Mouse (Mus musculus): Measurements from ENCODE around the gene Ctnnd1. TPM values are rescaled to one million over a fixed set of nuclear protein-coding genes. Genes with fewer than 3 reads are reported as not detected.

The Ctnnd1 gene
- polyA plus RNA-seq, 1 experiment from 2014 or later: 39.3 TPM

DNA sequence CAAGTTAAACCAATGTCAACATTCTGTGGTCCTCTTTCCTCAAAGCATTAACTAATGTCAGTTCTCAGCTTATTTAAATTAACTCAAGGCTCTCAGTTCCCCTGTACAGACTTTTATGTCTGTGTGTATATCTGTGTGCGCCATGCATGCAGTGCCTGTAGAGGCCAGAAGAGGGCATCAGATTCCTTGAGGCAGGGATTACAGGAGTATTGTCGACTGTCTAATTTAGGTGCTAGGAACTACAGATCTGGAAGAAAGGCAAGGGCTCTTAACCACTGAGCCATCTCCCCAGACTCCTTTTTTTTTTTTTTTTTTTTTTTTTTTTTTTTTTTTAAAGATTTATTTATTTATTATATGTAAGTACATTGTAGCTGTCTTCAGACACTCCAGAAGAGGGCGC lies 69.4 kb downstream of the Ctnnd1 start:
- 93% methylated on average over 2 of the region's 3 CpGs for WGBS
- Histone ChIP-seq H3K4me3 (ENCODE audit: low read depth, low read length) (no peak overlapping the region), H3K9me3 (replicated peaks; ENCODE audit: control insufficient read depth, low read length) (no peaks in the 10 kb centered on the region), H3K4me1 (ENCODE audit: control insufficient read depth, insufficient read depth, low read length) (no peaks in the 10 kb centered on the region), H3K27ac (replicated peaks; ENCODE audit: low read depth, low read length) (no peak overlapping the region), H3K27me3 (ENCODE audit: control insufficient read depth, insufficient read depth, low read length) (no peaks in the 10 kb centered on the region), H3K4me2 (ENCODE audit: low read depth, low read length) (no peak overlapping the region), H3K9ac (replicated peaks; ENCODE audit: low read length) (no peak overlapping the region), H3K36me3 (replicated peaks; ENCODE audit: control insufficient read depth, insufficient read depth, low read depth, low read length) (no peaks in the 10 kb centered on the region)
- no peak for DNase-seq (ENCODE audit: low spot score)
- no peak for ATAC-seq (replicated peaks; ENCODE audit: insufficient number of reproducible peaks, low FRiP score, low TSS enrichment, low read depth)

GRCm38 (mm10) chr2:84579311-84579710 lies 71.3 kb downstream of the Ctnnd1 start:
- H3K27ac ChIP-seq (replicated peaks; ENCODE audit: low read depth, low read length): no peak overlapping the region
- ATAC-seq (replicated peaks; ENCODE audit: insufficient number of reproducible peaks, low FRiP score, low TSS enrichment, low read depth): no peak
- 89% methylated on average over 2 of the region's 2 CpGs for WGBS

GRCm38 (mm10) chr2:84574130-84574529 lies 76.4 kb downstream of the Ctnnd1 start:
- Histone ChIP-seq H3K36me3 (replicated peaks; ENCODE audit: control insufficient read depth, insufficient read depth, low read depth, low read length) (no peaks in the 10 kb centered on the region), H3K4me2 (ENCODE audit: low read depth, low read length) (no peak overlapping the region), H3K27ac (replicated peaks; ENCODE audit: low read depth, low read length) (no peak overlapping the region), H3K9ac (replicated peaks; ENCODE audit: low read length) (no peak overlapping the region), H3K9me3 (replicated peaks; ENCODE audit: control insufficient read depth, low read length) (no peaks in the 10 kb centered on the region), H3K27me3 (ENCODE audit: control insufficient read depth, insufficient read depth, low read length) (no peaks in the 10 kb centered on the region), H3K4me1 (ENCODE audit: control insufficient read depth, insufficient read depth, low read length) (no peaks in the 10 kb centered on the region), H3K4me3 (ENCODE audit: low read depth, low read length) (no peak overlapping the region)
- ATAC-seq (replicated peaks; ENCODE audit: insufficient number of reproducible peaks, low FRiP score, low TSS enrichment, low read depth): no peak
- DNase-seq (ENCODE audit: low spot score): no peak
- 97% methylated on average over 4 of the region's 4 CpGs for WGBS

More at GRCm38 (mm10) chr2:84579311-84579710, 71.3 kb downstream of the Ctnnd1 start:
- no peak overlapping the region for H3K4me2 ChIP-seq (ENCODE audit: low read depth, low read length)
- H3K9me3 ChIP-seq (replicated peaks; ENCODE audit: control insufficient read depth, low read length): no peaks in the 10 kb centered on the region
- no peak overlapping the region for H3K4me3 ChIP-seq (ENCODE audit: low read depth, low read length)
- H3K36me3 ChIP-seq (replicated peaks; ENCODE audit: control insufficient read depth, insufficient read depth, low read depth, low read length): no peaks in the 10 kb centered on the region
- H3K9ac ChIP-seq (replicated peaks; ENCODE audit: low read length): no peak overlapping the region
- H3K27me3 ChIP-seq (ENCODE audit: control insufficient read depth, insufficient read depth, low read length): no peaks in the 10 kb centered on the region
- DNase-seq (ENCODE audit: low spot score): no peak
- no peaks in the 10 kb centered on the region for H3K4me1 ChIP-seq (ENCODE audit: control insufficient read depth, insufficient read depth, low read length)

DNA sequence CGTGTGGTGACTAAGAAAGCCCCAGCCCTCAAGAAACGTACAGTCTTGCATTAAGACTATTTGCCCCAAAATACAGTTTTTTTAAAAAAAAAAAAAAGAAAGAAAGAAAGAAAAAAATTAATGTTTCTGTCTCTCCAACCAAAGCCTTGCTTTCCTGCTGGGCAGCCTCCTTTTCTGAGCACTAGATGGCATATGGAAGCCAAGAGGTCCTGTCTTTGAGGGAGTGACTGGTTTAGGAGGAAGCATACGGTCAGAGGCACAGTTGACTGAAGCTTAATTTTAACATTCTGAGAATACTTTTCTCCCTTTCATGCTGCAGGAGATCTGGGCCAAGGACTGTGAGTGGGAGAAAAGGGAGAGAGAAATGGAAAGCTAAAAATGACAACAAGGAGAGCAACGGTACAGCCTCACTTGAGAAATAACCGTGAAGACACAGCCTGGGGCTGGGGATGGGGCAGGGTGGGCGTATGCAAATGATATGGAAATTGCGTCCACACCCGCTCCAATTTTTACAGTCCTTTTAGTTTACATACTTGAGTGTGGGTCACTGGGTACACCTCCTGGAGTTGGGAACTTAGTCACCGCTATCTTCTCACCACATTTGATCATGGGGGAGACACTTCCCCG lies 93.6 kb downstream of the Ctnnd1 start:
- ATAC-seq (replicated peaks; ENCODE audit: insufficient number of reproducible peaks, low FRiP score, low TSS enrichment, low read depth): no peak
- WGBS: 46% methylated on average over 10 of the region's 10 CpGs

DNA sequence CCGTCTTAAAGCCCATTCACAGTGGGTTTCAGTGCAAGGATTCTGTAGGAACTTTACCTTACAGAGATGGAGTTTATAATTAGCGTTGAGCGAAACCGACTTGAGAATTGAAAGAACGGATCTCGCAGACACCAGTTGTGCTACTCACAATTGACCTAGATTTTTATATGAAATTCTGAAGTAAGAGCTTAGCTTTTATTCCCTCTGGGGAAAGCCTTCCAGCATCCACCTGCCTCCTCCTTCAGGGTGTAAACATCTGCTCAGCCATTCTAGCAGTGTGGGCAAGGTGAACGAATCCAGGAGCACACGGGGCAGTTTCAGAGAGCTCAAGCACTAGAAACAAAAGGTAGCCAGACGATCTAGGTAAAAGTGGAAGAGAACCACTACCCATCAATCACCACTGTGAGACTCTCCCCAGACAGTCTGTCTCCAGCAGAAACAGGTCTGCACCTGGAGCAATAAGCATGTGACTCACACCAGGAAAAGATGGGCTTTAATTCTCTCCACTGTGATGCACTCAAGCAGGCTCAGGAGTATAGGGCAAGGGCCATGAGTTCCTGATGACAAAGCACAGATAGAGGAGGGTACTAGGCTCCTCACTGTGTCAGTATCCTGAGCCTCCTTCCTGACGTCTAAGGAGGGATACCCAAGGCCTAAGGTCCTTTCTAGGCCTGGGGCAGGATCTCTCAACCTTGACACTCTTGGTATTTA lies 99.0 kb downstream of the Ctnnd1 start:
- no peak overlapping the region for H3K27ac ChIP-seq (replicated peaks; ENCODE audit: low read depth, low read length)
- H3K9me3 ChIP-seq (replicated peaks; ENCODE audit: control insufficient read depth, low read length): no peaks in the 10 kb centered on the region
- no peak overlapping the region for H3K9ac ChIP-seq (replicated peaks; ENCODE audit: low read length)
- H3K4me1 ChIP-seq (ENCODE audit: control insufficient read depth, insufficient read depth, low read length): no peaks in the 10 kb centered on the region
- no peak for ATAC-seq (replicated peaks; ENCODE audit: insufficient number of reproducible peaks, low FRiP score, low TSS enrichment, low read depth)
- 80% methylated on average over 10 of the region's 10 CpGs for WGBS
- no peaks in the 10 kb centered on the region for H3K36me3 ChIP-seq (replicated peaks; ENCODE audit: control insufficient read depth, insufficient read depth, low read depth, low read length)
- H3K4me2 ChIP-seq (ENCODE audit: low read depth, low read length): no peak overlapping the region
- H3K27me3 ChIP-seq (ENCODE audit: control insufficient read depth, insufficient read depth, low read length): no peaks in the 10 kb centered on the region
- no peak overlapping the region for H3K4me3 ChIP-seq (ENCODE audit: low read depth, low read length)
- no peak for DNase-seq (ENCODE audit: low spot score)

More for the DNA sequence above, 93.6 kb downstream of the Ctnnd1 start:
- Histone ChIP-seq H3K4me2 (ENCODE audit: low read depth, low read length) (no peak overlapping the region), H3K9me3 (replicated peaks; ENCODE audit: control insufficient read depth, low read length) (no peaks in the 10 kb centered on the region), H3K4me3 (ENCODE audit: low read depth, low read length) (no peak overlapping the region), H3K9ac (replicated peaks; ENCODE audit: low read length) (no peak overlapping the region), H3K36me3 (replicated peaks; ENCODE audit: control insufficient read depth, insufficient read depth, low read depth, low read length) (no peaks in the 10 kb centered on the region), H3K27me3 (ENCODE audit: control insufficient read depth, insufficient read depth, low read length) (no peaks in the 10 kb centered on the region), H3K4me1 (ENCODE audit: control insufficient read depth, insufficient read depth, low read length) (no peaks in the 10 kb centered on the region), H3K27ac (replicated peaks; ENCODE audit: low read depth, low read length) (no peak overlapping the region)
- no peak for DNase-seq (ENCODE audit: low spot score)

Other genes with a start within 250 kb of the Ctnnd1 start
- 23.9 and 24.2 TPM in 2 replicates for gene Calcrl, start 225.4 kb downstream of the Ctnnd1 start, polyA plus RNA-seq (2014; fragmentation: Nextera tagmentation; extraction: Ambion mirVana)
- gene Tfpi, start 174.0 kb downstream of the Ctnnd1 start, polyA plus RNA-seq (2014; fragmentation: Nextera tagmentation; extraction: Ambion mirVana): 20.8 and 23.1 TPM in 2 replicates
- 0.07 TPM in 2 replicates for gene Btbd18, start 8.3 kb upstream of the Ctnnd1 start, polyA plus RNA-seq (2014; fragmentation: Nextera tagmentation; extraction: Ambion mirVana)
- gene Selenoh, start 20.0 kb upstream of the Ctnnd1 start, polyA plus RNA-seq (2014; fragmentation: Nextera tagmentation; extraction: Ambion mirVana): 446 and 475 TPM in 2 replicates
- not detected in 2 replicates for gene Gm28635, start 27.3 kb upstream of the Ctnnd1 start, polyA plus RNA-seq (2014; fragmentation: Nextera tagmentation; extraction: Ambion mirVana)
- 62.1 and 68.2 TPM in 2 replicates for gene Med19, start 27.6 kb upstream of the Ctnnd1 start, polyA plus RNA-seq (2014; fragmentation: Nextera tagmentation; extraction: Ambion mirVana)
- 150 and 152 TPM in 2 replicates for gene Tmx2, start 28.4 kb upstream of the Ctnnd1 start, polyA plus RNA-seq (2014; fragmentation: Nextera tagmentation; extraction: Ambion mirVana)
- 25.4 and 25.5 TPM in 2 replicates for gene Zdhhc5, start 64.4 kb upstream of the Ctnnd1 start, polyA plus RNA-seq (2014; fragmentation: Nextera tagmentation; extraction: Ambion mirVana)
- gene Clp1, start 76.6 kb upstream of the Ctnnd1 start, polyA plus RNA-seq (2014; fragmentation: Nextera tagmentation; extraction: Ambion mirVana): 58.5 and 61.1 TPM in 2 replicates
- gene Ypel4, start 83.3 kb upstream of the Ctnnd1 start, polyA plus RNA-seq (2014; fragmentation: Nextera tagmentation; extraction: Ambion mirVana): 6.2 and 6.6 TPM in 2 replicates
- gene Gm19426, start 92.9 kb upstream of the Ctnnd1 start, polyA plus RNA-seq (2014; fragmentation: Nextera tagmentation; extraction: Ambion mirVana): 5.9 and 6.4 TPM in 2 replicates
- 21.0 and 22.4 TPM in 2 replicates for gene Serping1, start 124.7 kb upstream of the Ctnnd1 start, polyA plus RNA-seq (2014; fragmentation: Nextera tagmentation; extraction: Ambion mirVana)
- 30.6 and 36.1 TPM in 2 replicates for gene Ube2l6, start 148.1 kb upstream of the Ctnnd1 start, polyA plus RNA-seq (2014; fragmentation: Nextera tagmentation; extraction: Ambion mirVana)
- gene Smtnl1, start 171.9 kb upstream of the Ctnnd1 start, polyA plus RNA-seq (2014; fragmentation: Nextera tagmentation; extraction: Ambion mirVana): 0.11 and 0.20 TPM in 2 replicates
- gene Timm10, start 176.2 kb upstream of the Ctnnd1 start, polyA plus RNA-seq (2014; fragmentation: Nextera tagmentation; extraction: Ambion mirVana): 45.9 and 50.0 TPM in 2 replicates
- gene Slc43a1, start 188.1 kb upstream of the Ctnnd1 start, polyA plus RNA-seq (2014; fragmentation: Nextera tagmentation; extraction: Ambion mirVana): 23.1 and 28.0 TPM in 2 replicates
- gene Rtn4rl2, start 235.9 kb upstream of the Ctnnd1 start, polyA plus RNA-seq (2014; fragmentation: Nextera tagmentation; extraction: Ambion mirVana): 2.4 and 3.2 TPM in 2 replicates

Data from embryonic facial prominence, embryonic 11.5 days (tissue).